Mouse (Mus musculus) kidney, postnatal 10 days (tissue): Measurements from ENCODE around the gene 4930470P17Rik.

ENCODE experiments used
- DNase-seq: peaks from one replicate; pipeline ENCODE4 v3.0.0; 2021; ENCODE audit warnings: mixed read lengths

4930470P17Rik gene

GRCm38 (mm10) chr2:170577502-170577901, 24.3 kb downstream of the 4930470P17Rik start:
- DNase-seq, result no peak

DNA sequence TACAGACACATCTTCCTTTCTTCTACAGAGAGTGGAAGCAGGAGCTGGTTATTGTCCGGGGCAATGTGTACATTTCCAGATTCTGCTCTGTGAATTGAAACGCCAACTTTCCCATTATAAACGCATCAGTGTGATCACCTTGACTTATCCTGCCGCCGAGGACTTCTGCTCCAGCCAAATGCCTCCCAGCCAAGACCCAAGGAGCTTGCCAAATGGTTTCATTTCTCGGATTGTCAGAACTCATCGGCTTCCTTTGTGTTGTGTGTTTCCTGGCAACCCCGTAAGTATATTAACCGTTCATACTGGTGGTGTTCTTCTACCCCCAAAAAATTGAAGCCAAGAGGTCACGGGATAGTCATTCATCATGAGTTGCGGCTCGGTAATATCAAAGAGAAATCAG, 25.7 kb downstream of the 4930470P17Rik start:
- DNase-seq, result no peak

DNA sequence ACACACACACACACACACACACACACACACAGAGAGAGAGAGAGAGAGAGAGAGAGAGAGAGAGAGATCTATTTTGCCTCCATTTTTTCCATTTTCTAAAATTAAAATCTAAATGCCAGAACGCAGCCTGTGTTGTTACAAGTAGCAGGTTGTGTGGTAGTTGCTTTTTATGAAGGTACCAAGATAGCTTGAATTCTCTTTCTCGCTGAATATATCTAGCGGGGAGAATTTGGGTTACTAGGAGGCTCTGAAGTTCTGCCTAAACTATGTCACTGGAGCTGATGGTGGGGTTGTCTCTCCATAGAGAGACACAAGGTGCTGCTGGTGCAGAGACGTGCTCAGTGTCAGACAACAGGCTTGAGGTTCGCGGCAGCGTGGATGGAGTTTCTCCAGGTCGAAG, 36.8 kb downstream of the 4930470P17Rik start:
- no peak for DNase-seq

- no peak for DNase-seq
Measured at GRCm38 (mm10) chr2:170563956-170564855, 37.6 kb downstream of the 4930470P17Rik start.

GRCm38 (mm10) chr2:170552088-170552487, 49.7 kb downstream of the 4930470P17Rik start:
- no peak for DNase-seq

DNA sequence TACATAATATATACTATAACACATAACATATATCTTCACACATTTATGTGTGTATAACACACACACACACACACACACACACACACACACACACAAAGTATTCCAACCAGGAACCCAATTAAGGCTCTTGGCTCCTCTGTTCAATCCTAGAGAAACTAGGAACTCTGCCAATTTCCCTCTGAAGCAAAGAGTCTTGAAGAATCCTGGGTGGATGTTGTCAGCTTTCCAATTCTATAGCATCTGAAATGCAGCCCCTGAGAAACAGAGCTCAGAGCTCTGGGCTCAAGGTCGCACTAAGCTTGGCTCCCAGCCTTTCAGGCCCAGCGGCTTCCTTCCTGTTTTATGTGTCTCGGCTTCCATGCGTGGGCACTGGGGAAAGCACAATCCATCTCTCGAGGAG, 51.6 kb downstream of the 4930470P17Rik start:
- no peak for DNase-seq

- peak; percentile 18 for DNase-seq
Measured at GRCm38 (mm10) chr2:170549146-170549545, 52.7 kb downstream of the 4930470P17Rik start.

DNA sequence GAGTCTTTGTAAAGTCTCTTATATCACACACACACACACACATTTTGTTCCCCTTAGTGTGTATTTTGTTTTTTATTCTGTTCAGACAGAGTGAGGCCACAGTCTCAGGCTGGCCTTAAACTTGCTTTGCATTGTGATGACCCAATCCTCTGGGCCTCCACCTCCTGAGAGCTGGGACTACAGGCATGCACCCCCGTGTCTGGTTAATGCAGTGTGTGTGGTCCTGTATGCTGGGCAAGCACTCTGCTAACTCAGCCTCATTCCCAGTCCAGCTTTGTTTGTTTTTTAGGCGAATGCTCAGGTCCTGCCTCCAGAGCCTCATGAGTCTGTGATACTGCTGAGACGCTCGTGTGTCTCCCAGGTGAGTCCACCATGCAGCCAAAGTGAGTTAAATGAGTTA, 53.8 kb downstream of the 4930470P17Rik start:
- DNase-seq, result no peak

DNA sequence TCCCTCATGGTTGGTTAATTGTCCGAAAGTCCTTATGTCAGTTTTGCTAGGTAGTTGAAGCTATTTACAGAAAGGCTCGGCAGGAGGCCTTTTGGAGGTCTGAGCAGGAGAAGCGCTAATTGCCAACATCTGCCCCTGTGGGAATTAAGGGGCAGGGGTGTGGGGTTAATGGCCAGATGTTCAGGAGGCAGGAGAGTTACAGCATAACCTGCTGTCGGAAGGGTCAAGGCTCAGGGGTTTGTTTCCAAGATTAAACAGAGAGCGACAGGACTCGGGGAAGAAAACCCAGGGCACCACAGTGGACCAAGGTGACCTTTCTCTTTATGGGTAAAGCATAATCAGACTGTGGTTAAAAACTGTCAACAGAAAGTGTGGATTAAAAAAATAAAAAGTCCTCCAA, 54.3 kb downstream of the 4930470P17Rik start:
- peak; percentile 14 for DNase-seq

- DNase-seq, result no peak
Measured at GRCm38 (mm10) chr2:170545745-170546144, 56.1 kb downstream of the 4930470P17Rik start.

- DNase-seq, result no peak
Measured at GRCm38 (mm10) chr2:170544950-170545349, 56.9 kb downstream of the 4930470P17Rik start.

- peak; percentile 38 for DNase-seq
Measured at GRCm38 (mm10) chr2:170544159-170544558, 57.7 kb downstream of the 4930470P17Rik start.

GRCm38 (mm10) chr2:170543625-170544024, 58.2 kb downstream of the 4930470P17Rik start:
- no peak for DNase-seq

DNA sequence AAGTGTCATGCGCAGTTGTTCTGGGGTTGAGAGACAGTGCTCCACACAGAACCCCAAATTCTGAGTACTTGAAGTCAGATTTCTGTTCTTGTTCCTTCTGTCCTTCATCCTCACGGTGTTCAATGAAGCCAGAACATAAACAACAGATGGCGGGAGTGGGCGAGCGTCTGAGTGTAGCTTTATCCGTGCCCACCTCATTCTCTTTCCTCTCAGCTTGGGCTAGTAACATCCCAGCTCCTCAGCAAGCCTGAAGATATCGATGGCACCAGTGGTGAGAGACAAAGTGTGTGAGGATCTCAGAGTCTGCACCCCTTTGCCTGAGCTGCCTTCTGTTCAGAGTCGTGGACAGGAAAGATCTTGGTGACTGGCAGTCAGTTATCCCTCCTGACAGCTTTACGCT, 62.6 kb downstream of the 4930470P17Rik start:
- DNase-seq, result no peak

DNA sequence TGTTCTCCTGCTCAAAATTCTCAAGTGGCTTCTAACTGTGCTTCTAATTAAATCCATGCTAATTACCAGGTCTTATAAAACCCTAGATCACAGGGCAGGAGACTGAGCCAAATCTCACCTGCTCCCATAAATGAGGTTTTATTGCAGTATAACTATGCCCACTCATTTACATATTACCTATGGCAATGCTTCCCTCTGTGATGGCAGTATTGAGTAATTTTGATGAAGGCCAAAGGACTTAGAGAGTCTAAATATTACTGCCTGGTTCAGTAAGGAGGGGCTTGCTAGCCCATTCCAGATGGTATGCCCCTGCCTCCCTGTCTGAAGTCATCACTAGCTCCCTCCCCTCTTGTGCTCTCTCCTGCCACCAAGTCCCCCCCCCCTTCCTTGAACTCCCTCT, 66.0 kb downstream of the 4930470P17Rik start:
- DNase-seq, result no peak

DNA sequence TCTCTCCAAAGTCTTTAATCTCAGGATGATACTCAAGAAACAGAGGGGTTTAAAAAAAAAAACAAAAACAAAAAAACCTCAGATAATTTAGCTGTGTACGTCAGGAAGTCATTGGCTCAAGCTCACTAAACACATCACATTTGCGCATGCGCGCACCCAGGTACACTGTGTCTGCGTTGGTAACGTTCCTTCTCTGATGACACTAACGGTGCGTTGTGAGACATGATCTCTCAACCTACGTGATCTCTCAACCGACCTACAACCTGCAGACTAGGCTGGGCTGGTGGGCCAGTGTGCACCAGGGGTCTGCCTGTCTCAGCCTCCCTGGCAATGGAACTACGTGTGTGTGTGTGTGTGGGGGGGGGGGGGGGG, 67.0 kb downstream of the 4930470P17Rik start:
- DNase-seq, result no peak

DNA sequence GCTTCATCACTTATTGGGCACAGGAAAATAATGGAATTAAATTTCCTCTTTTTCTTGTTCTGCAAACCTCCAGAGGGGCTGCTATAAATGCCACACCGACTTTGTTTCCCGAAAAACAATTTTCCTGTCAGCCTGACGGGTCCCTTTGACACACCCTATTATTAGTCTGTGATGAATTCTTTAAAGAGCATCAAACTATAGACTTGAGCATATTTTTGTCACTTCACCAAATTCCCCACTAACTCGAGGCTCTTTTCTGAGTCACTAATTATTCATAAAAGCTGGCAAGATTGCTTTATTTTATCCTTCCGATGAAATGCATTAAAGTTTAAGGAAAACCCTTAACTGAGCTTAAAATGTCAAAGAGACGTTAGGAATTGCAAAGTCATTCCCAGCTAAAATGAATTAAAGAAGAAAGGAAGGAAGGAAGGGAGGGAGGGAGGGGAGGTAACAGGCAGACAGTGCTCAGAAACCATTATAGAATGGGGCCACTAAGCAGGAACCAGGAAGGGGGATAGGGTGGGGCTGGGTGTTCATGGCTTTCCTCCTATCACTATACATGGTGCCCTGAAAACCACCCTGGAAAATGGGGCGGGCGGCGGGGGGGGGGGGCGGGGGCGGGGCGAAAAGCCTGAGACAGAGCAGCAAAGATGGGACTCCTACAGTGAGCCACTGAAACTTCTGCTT, 67.6 kb downstream of the 4930470P17Rik start:
- DNase-seq, result no peak

- DNase-seq, result no peak
Measured at GRCm38 (mm10) chr2:170530256-170530655, 71.6 kb downstream of the 4930470P17Rik start.

DNA sequence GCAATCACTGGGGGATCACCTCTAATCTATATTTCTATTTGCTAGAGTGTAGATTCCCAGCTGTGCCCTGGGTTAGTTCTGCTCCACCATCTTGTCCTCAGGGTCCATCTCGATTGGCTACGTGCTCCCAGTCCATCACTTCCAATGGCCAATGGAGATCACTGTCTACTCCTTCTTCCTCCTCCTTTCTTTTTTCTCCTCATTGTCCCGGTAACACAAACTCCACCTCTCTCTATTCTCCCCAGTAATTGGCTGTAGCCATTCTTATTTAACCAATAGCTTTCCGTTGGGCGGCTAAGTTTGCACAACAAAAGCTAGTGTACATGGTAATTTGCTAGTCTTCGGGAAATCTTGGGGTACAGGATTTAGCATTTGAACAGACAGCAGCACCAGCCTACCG, 72.1 kb downstream of the 4930470P17Rik start:
- no peak for DNase-seq
